Mouse (Mus musculus) heart, adult 18-20 months (tissue): ENCODE results near the gene Aoc2. TPM values are rescaled to one million over a fixed set of nuclear protein-coding genes. Genes with fewer than 3 reads are reported as not detected.
"Not testable (repeated sequence)": the region's sequence is repeated elsewhere in the genome, so short reads cannot be mapped to it uniquely, and the experiment has no call there.

Experiments
- DNase-seq, 2 experiments: peaks; one replicate each; pipeline ENCODE4 v3.0.0; 2021 to 2022; ENCODE audit warnings: mixed read lengths in 1 of 2
- total RNA-seq, 2 experiments: library from RNA; stranded (reverse); gene quantifications; 2 replicates each; pipeline ENCODE4 v1.2.3; 2021

Aoc2 gene
- total RNA-seq, 2 experiments from 2014 or later: 1.2 to 2.2 TPM

- peak; percentile 95 to 96 for DNase-seq
Measured at GRCm38 (mm10) chr11:101315665-101316500, 9.0 kb upstream of the Aoc2 start, which contains the start of gene Psme3. Gene Psme3 (plus strand): TSS chr11:101316213.

GRCm38 (mm10) chr11:101316501-101316917 is 8.4 kb upstream of the Aoc2 start:
- DNase-seq: no peak

GRCm38 (mm10) chr11:101323609-101324008 is 1.3 kb upstream of the Aoc2 start:
- peak; percentile 67 to 86 for DNase-seq

- not testable (repeated sequence) for DNase-seq
Measured at GRCm38 (mm10) chr11:101325201-101325600, 338 bp downstream of the Aoc2 start.

- no peak for DNase-seq
Measured at GRCm38 (mm10) chr11:101326147-101326546, 1.3 kb downstream of the Aoc2 start.

GRCm38 (mm10) chr11:101327311-101327710 is 2.4 kb downstream of the Aoc2 start:
- no peak for DNase-seq

GRCm38 (mm10) chr11:101328941-101329635 is 4.2 kb downstream of the Aoc2 start:
- peak; percentile 59 to 65 for DNase-seq

GRCm38 (mm10) chr11:101330371-101330924 is 5.6 kb downstream of the Aoc2 start, which contains the start of gene Aoc3:
Gene Aoc3 (plus strand): TSS chr11:101330605.
- DNase-seq: peak; percentile 57 to 64

GRCm38 (mm10) chr11:101330961-101331360 is 6.1 kb downstream of the Aoc2 start:
- not testable (repeated sequence) for DNase-seq

GRCm38 (mm10) chr11:101332537-101332936 is 7.7 kb downstream of the Aoc2 start:
- peak; percentile 52 to 63 for DNase-seq

GRCm38 (mm10) chr11:101334023-101334422 is 9.2 kb downstream of the Aoc2 start:
- no peak for DNase-seq

GRCm38 (mm10) chr11:101334516-101334915 is 9.7 kb downstream of the Aoc2 start:
- no peak for DNase-seq

GRCm38 (mm10) chr11:101335685-101336084 is 10.8 kb downstream of the Aoc2 start:
- no peak for DNase-seq

- DNase-seq: no peak
Measured at GRCm38 (mm10) chr11:101338123-101338760, 13.4 kb downstream of the Aoc2 start.

GRCm38 (mm10) chr11:101347083-101347775 is 22.4 kb downstream of the Aoc2 start:
- DNase-seq: no peak

GRCm38 (mm10) chr11:101348774-101349173 is 23.9 kb downstream of the Aoc2 start:
- DNase-seq: no peak

GRCm38 (mm10) chr11:101349216-101349615 is 24.4 kb downstream of the Aoc2 start:
- no peak for DNase-seq

- no peak for DNase-seq
Measured at GRCm38 (mm10) chr11:101351100-101351720, 26.3 kb downstream of the Aoc2 start.

- DNase-seq: no peak
Measured at GRCm38 (mm10) chr11:101351721-101352111, 26.9 kb downstream of the Aoc2 start.

GRCm38 (mm10) chr11:101353436-101353835 is 28.6 kb downstream of the Aoc2 start:
- no peak for DNase-seq

- no peak for DNase-seq
Measured at GRCm38 (mm10) chr11:101354438-101355010, 29.7 kb downstream of the Aoc2 start.
